Mouse (Mus musculus) lung, postnatal 0 days (tissue): ENCODE measurements at regions not wholly inside any gene's neighbourhood (a gene's known extent, or its start where the extent isn't known, plus 50 kb on each side); places are given as distances from the start of the nearest gene placed in this dataset.

Experiments
- CTCF ChIP-seq: IDR thresholded peaks from 2 replicates; pipeline ENCODE4 v1.5.1; 2016; ENCODE audit warnings: antibody characterized with exemption, mild to moderate bottlenecking
- EP300 ChIP-seq: IDR thresholded peaks from 2 replicates; pipeline ENCODE4 v1.6.1; 2016; ENCODE audit warnings: antibody characterized with exemption, mild to moderate bottlenecking, control low read depth

DNA sequence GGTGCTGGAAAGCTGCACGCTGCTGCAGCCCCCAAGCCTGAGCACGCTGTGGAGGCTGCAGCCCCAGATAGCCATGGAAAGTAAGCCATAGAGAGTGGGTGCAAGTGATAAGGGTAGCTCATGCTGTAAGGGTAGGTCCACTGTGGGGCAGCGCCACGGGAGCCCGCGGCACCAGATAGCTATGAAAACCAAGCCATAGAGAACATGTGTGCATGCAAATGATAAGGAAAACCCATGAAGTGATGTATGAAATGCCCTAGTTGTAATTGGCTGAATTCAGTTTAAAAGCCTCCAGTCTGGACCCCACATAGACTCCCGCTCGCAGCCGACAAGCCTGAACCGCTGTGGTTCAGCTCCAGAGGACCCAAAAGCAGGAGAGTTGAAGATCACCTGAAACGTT, 58.8 kb upstream of the L3mbtl3 start:
- TF ChIP-seq CTCF (no peak), EP300 (no peak)
